Mouse (Mus musculus): ENCODE measurements around the gene Defb21. TPM values are rescaled to one million over a fixed set of nuclear protein-coding genes. Genes with fewer than 3 reads are reported as not detected.

Defb21 gene
- not detected in 2 replicates for polyA plus RNA-seq (2015; fragmentation: Nextera tagmentation; extraction: Ambion mirVana)

- no peak within 1 kb of the TSS for H3K4me2 ChIP-seq (ENCODE audit: low read depth, low read length)
- ATAC-seq: no peak
- H3K9ac ChIP-seq (replicated peaks): no peak within 1 kb of the TSS
- peak; percentile 54 for TF ChIP-seq CTCF (IDR thresholded peaks at IDR 0.05; ENCODE audit: low read depth)
- TF ChIP-seq EP300 (IDR thresholded peaks at IDR 0.05; ENCODE audit: low read depth): no peak
- WGBS (ENCODE audit: insufficient replicate concordance): 53% methylated on average over 11 of the region's 11 CpGs
- H3K27ac ChIP-seq (ENCODE audit: low read depth): no peak within 1 kb of the TSS
- no peaks in the 10 kb centered on the region for H3K9me3 ChIP-seq (ENCODE audit: low read length)
- no peaks in the 10 kb centered on the region for H3K36me3 ChIP-seq (replicated peaks; ENCODE audit: insufficient read depth, low read length)
- H3K27me3 ChIP-seq (ENCODE audit: insufficient read depth, low read length): no peaks in the 10 kb centered on the region; the same call in 1 of the 2 replicates
- peak; percentile 45 for DNase-seq
- no peaks in the 10 kb centered on the region for H3K4me1 ChIP-seq (ENCODE audit: insufficient read depth)
- H3K4me3 ChIP-seq (ENCODE audit: low read depth, low read length): no peak within 1 kb of the TSS
These were observed at the start of gene Defb21 for GRCm38 (mm10) chr2:152572114-152572794. Gene Defb21, plus strand, starts transcription at chr2:152572744.

- WGBS (ENCODE audit: insufficient replicate concordance): 52% methylated on average over 13 of the region's 13 CpGs
- Histone ChIP-seq H3K4me2 (ENCODE audit: low read depth, low read length) (no peak within 1 kb of the TSS), H3K9ac (replicated peaks) (no peak within 1 kb of the TSS), H3K4me3 (ENCODE audit: low read depth, low read length) (no peak within 1 kb of the TSS), H3K9me3 (ENCODE audit: low read length) (no peaks in the 10 kb centered on the region), H3K27me3 (ENCODE audit: insufficient read depth, low read length) (no peaks in the 10 kb centered on the region), H3K27ac (ENCODE audit: low read depth) (no peak within 1 kb of the TSS), H3K4me1 (ENCODE audit: insufficient read depth) (no peaks in the 10 kb centered on the region), H3K36me3 (replicated peaks; ENCODE audit: insufficient read depth, low read length) (no peaks in the 10 kb centered on the region)
- DNase-seq (no peak), ATAC-seq (no peak)
- TF ChIP-seq EP300 (IDR thresholded peaks at IDR 0.05; ENCODE audit: low read depth) (no peak), CTCF (IDR thresholded peaks at IDR 0.05; ENCODE audit: low read depth) (no peak)
These were observed 32.4 kb upstream of the Defb21 start, which contains the start of gene Defb29 for GRCm38 (mm10) chr2:152539944-152540710. Gene Defb29, minus strand, starts transcription at chr2:152540098.

- no peak overlapping the region for H3K4me2 ChIP-seq (ENCODE audit: low read depth, low read length)
- no peak for DNase-seq
- H3K4me1 ChIP-seq (ENCODE audit: insufficient read depth): no peaks in the 10 kb centered on the region
- no peak overlapping the region for H3K27ac ChIP-seq (ENCODE audit: low read depth)
- WGBS (ENCODE audit: insufficient replicate concordance): 44% methylated on average over 9 of the region's 9 CpGs
- no peaks in the 10 kb centered on the region for H3K27me3 ChIP-seq (ENCODE audit: insufficient read depth, low read length)
- no peak overlapping the region for H3K4me3 ChIP-seq (ENCODE audit: low read depth, low read length)
- H3K36me3 ChIP-seq (replicated peaks; ENCODE audit: insufficient read depth, low read length): no peaks in the 10 kb centered on the region
- no peak for ATAC-seq
- TF ChIP-seq CTCF (IDR thresholded peaks at IDR 0.05; ENCODE audit: low read depth) (no peak), EP300 (IDR thresholded peaks at IDR 0.05; ENCODE audit: low read depth) (no peak)
- H3K9ac ChIP-seq (replicated peaks): no peak overlapping the region
- no peaks in the 10 kb centered on the region for H3K9me3 ChIP-seq (ENCODE audit: low read length)
These were observed 30.6 kb upstream of the Defb21 start for GRCm38 (mm10) chr2:152541979-152542378.

GRCm38 (mm10) chr2:152542897-152543296, 29.6 kb upstream of the Defb21 start:
- Histone ChIP-seq H3K27me3 (ENCODE audit: insufficient read depth, low read length) (no peaks in the 10 kb centered on the region), H3K9ac (replicated peaks) (no peak overlapping the region), H3K36me3 (replicated peaks; ENCODE audit: insufficient read depth, low read length) (no peaks in the 10 kb centered on the region), H3K4me2 (ENCODE audit: low read depth, low read length) (no peak overlapping the region), H3K4me1 (ENCODE audit: insufficient read depth) (no peaks in the 10 kb centered on the region), H3K4me3 (ENCODE audit: low read depth, low read length) (no peak overlapping the region), H3K27ac (ENCODE audit: low read depth) (no peak overlapping the region), H3K9me3 (ENCODE audit: low read length) (no peaks in the 10 kb centered on the region)
- 58% methylated on average over 2 of the region's 2 CpGs for WGBS (ENCODE audit: insufficient replicate concordance)
- DNase-seq: no peak
- no peak for TF ChIP-seq EP300 (IDR thresholded peaks at IDR 0.05; ENCODE audit: low read depth)
- peak; percentile 34 for TF ChIP-seq CTCF (IDR thresholded peaks at IDR 0.05; ENCODE audit: low read depth)
- ATAC-seq: no peak

- H3K4me2 ChIP-seq (ENCODE audit: low read depth, low read length): no peak overlapping the region
- no peak for TF ChIP-seq EP300 (IDR thresholded peaks at IDR 0.05; ENCODE audit: low read depth)
- no peak for TF ChIP-seq CTCF (IDR thresholded peaks at IDR 0.05; ENCODE audit: low read depth)
- no peak overlapping the region for H3K4me3 ChIP-seq (ENCODE audit: low read depth, low read length)
- no peaks in the 10 kb centered on the region for H3K9me3 ChIP-seq (ENCODE audit: low read length)
- 65% methylated on average over 4 of the region's 4 CpGs for WGBS (ENCODE audit: insufficient replicate concordance)
- ATAC-seq: no peak
- H3K27ac ChIP-seq (ENCODE audit: low read depth): no peak overlapping the region
- H3K4me1 ChIP-seq (ENCODE audit: insufficient read depth): no peaks in the 10 kb centered on the region
- H3K27me3 ChIP-seq (ENCODE audit: insufficient read depth, low read length): no peaks in the 10 kb centered on the region
- no peaks in the 10 kb centered on the region for H3K36me3 ChIP-seq (replicated peaks; ENCODE audit: insufficient read depth, low read length)
- no peak overlapping the region for H3K9ac ChIP-seq (replicated peaks)
- no peak for DNase-seq
These were observed 29.1 kb upstream of the Defb21 start for GRCm38 (mm10) chr2:152543478-152543877.

GRCm38 (mm10) chr2:152544691-152545090, 27.9 kb upstream of the Defb21 start:
- ATAC-seq: peak; percentile 27; the same call in 1 of the 2 replicates
- peak; percentile 59 for TF ChIP-seq CTCF (IDR thresholded peaks at IDR 0.05; ENCODE audit: low read depth)
- no peak for TF ChIP-seq EP300 (IDR thresholded peaks at IDR 0.05; ENCODE audit: low read depth)
- Histone ChIP-seq H3K27me3 (ENCODE audit: insufficient read depth, low read length) (no peaks in the 10 kb centered on the region), H3K36me3 (replicated peaks; ENCODE audit: insufficient read depth, low read length) (no peaks in the 10 kb centered on the region), H3K4me1 (ENCODE audit: insufficient read depth) (no peaks in the 10 kb centered on the region), H3K9me3 (ENCODE audit: low read length) (no peaks in the 10 kb centered on the region), H3K27ac (ENCODE audit: low read depth) (no peak overlapping the region), H3K4me3 (ENCODE audit: low read depth, low read length) (no peak overlapping the region), H3K9ac (replicated peaks) (no peak overlapping the region), H3K4me2 (ENCODE audit: low read depth, low read length) (no peak overlapping the region)
- DNase-seq: peak; percentile 23
- 20% methylated on average over 4 of the region's 4 CpGs for WGBS (ENCODE audit: insufficient replicate concordance)

All from liver, postnatal 0 days (tissue).